Mouse (Mus musculus) frontal cortex, adult (tissue): ENCODE measurements at regions not wholly inside any gene's neighbourhood (a gene's known extent, or its start where the extent isn't known, plus 50 kb on each side); places are given as distances from the start of the nearest gene placed in this dataset.

Experiments
- ATAC-seq: cut with Nextera tagmentation; 2 replicates; pipeline ENCODE4 v1.9.2; 2017; ENCODE audit warnings: mild to moderate bottlenecking, moderate library complexity, mixed read lengths; ENCODE audit not compliant: low TSS enrichment

- ATAC-seq: no peak
These were observed 647.5 kb downstream of the Kcnj3 start for GRCm38 (mm10) chr2:56083226-56083625.

- peak; percentile 77; the same call in 1 of the 2 replicates for ATAC-seq
These were observed 673.8 kb downstream of the Kcnj3 start for GRCm38 (mm10) chr2:56109531-56109930.

- ATAC-seq: no peak
These were observed 674.2 kb downstream of the Kcnj3 start for GRCm38 (mm10) chr2:56109975-56110374.

DNA sequence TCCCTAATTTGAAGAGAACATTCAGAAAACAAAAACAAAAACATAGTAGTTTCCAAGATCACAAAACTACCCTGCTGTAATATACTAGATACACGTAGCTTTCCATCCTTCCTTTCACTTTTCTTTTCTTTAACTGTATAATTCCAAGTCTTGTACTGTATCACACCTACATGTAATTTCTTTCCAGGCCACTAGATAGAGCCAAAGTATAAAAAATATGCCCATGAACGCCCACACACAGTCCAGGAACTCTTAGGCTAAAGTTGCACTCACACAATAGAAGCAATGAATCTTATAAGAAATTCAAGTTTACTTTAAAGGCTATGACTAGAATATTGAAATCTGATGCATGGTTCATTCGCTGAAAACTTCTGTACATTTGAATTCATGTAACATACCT, 678.7 kb downstream of the Kcnj3 start:
- peak; percentile 90 for ATAC-seq

DNA sequence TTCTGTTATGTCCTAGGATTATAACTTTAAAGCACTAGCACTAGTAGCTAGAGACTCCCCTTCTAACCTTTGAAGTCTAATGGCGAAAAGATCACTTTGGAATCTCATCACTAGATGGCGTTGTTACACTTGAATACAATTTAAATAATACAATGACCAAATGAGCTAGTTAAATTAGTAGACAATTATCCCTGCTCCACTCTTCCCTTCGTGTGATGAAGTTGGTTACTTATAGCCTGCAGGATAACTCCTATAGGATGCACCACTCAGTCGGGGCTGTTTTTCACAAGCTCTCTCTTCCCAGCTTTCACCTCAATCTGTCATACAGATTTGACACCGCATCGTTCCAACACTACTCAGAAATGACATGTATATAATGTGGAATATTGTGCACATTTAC, 683.6 kb downstream of the Kcnj3 start:
- ATAC-seq: peak; percentile 72

DNA sequence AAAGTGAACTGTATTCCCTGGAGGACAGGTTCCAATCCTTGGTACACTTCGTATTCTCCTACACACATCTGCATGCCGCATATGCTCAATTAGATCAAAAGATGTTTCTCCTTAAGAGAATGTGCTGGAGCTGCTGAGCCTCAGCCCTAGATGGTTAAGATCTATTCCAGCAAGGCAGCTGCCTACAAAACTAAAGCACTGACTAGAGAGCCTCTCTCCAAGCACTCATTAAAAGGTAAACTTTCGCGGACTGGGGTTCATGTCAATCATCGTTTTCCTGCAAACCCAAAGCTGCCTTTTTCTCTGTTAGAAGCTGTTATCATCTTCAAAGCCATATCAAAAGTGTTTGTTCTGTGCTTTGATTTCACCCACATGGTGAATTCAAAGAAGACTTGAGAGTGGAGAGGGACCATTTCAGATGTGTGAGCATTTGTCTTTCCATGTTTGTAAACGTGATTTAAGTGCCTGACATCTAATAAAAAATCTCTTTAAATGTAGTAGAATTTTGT, 711.4 kb downstream of the Kcnj3 start:
- ATAC-seq: no peak

GRCm38 (mm10) chr2:56196449-56196848, 760.7 kb downstream of the Kcnj3 start:
- peak; percentile 93 for ATAC-seq

GRCm38 (mm10) chr2:56227476-56227875, 791.7 kb downstream of the Kcnj3 start:
- no peak for ATAC-seq

- peak; percentile 86 for ATAC-seq
These were observed 797.3 kb downstream of the Kcnj3 start for GRCm38 (mm10) chr2:56233042-56233441.

DNA sequence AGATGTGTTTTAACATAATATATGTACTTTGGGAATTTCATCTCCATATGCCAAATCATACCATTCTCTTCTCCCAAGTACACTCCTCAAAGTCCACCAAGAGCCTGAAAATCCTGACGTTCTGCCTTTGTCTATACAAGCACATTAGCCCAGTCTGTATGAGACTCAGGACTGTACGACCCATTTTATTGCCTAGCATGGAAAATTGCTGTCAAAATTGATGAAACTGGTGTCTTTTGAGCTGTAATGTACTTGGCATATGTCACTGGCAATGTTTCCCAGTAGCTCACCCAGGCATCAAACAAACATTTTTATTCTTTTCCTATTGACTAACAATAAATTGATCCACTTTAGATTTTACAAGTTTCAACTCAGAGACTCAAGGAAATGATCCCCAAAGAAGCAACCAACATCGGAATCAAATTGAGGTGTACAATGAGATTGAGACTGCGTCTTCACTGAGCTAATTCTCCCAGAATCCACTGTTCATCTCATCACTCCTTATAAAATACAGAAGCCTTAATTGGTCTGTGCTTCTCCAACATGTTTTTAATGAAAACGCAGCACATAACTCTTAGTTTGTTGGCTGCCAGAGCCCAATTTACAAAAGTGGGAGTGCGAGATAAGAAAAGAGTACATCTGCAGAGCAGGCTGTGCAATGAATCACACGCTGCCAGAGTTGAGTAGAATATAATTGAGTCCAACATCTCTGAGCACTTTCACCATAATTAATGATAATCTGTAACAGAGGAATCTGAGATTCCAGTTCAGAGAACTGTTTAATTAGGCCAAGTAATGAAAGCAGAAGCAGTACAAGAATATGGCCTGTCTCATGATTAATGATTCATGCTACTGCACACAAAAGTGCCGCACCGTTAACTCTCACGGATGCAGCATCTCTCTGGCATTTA, 821.5 kb downstream of the Kcnj3 start:
- peak; percentile 88 for ATAC-seq

GRCm38 (mm10) chr2:56304920-56305319, 818.9 kb downstream of the Nr4a2 start:
- ATAC-seq: no peak

- no peak for ATAC-seq
These were observed 802.1 kb downstream of the Nr4a2 start for GRCm38 (mm10) chr2:56321692-56322091.

GRCm38 (mm10) chr2:56322508-56322907, 801.3 kb downstream of the Nr4a2 start:
- ATAC-seq: no peak

- ATAC-seq: no peak
These were observed 787.8 kb downstream of the Nr4a2 start for GRCm38 (mm10) chr2:56335974-56336373.

- ATAC-seq: no peak
These were observed 759.7 kb downstream of the Nr4a2 start for GRCm38 (mm10) chr2:56364065-56364464.
